Comparison of ENCODE assay signal across 26 mouse cellular contexts in genomic region chr1:54545200-54545599, GRCm38 (mm10). TPM values are rescaled to one million over a fixed set of nuclear protein-coding genes. Genes with fewer than 3 reads are reported as not detected.
DNase-seq lines count a peak whose midpoint lies in the region; ATAC-seq and TF ChIP-seq lines count a peak whose summit lies in the region.
"Had no signal": no experiment of that assay in that cellular context is flagged by ENCODE, and none has a peak within 500 bp of the region (broad histone marks: within the 10 kb centered on the region; RNA-seq: fewer than 3 reads in every experiment).

No protein-coding gene starts in this region.

- TF ChIP-seq CTCF in small intestine, adult 2 months (IDR thresholded peaks at IDR 0.05; ENCODE audit: extremely low read depth, insufficient read length, insufficient replicate concordance, low read depth, low read length), result no peak
- TF ChIP-seq CTCF in heart, adult 2 months (IDR thresholded peaks at IDR 0.05), result no peak

- H3K4me1 ChIP-seq in kidney, embryonic 14.5 days (ENCODE audit: control insufficient read depth, insufficient read depth, low read length), result no peaks in the 10 kb centered on the region
- no peaks in the 10 kb centered on the region for H3K4me1 ChIP-seq in kidney, embryonic 16.5 days (ENCODE audit: insufficient read depth, low read length)
- H3K4me1 ChIP-seq in small intestine, adult 2 months (ENCODE audit: control insufficient read depth, insufficient read depth, insufficient read length, low read length), result no peaks in the 10 kb centered on the region; the same call in 1 of the 2 replicates
- H3K4me1 ChIP-seq in heart, adult 2 months (ENCODE audit: control insufficient read depth, insufficient read depth, low read length), result no peaks in the 10 kb centered on the region
- H3K4me1 ChIP-seq: embryonic facial prominence, embryonic 10.5 days; embryonic facial prominence, embryonic 13.5 days; forebrain, embryonic 12.5 days; forebrain, embryonic 15.5 days; hindbrain, embryonic 12.5 days; hindbrain, embryonic 15.5 days had no signal

- peak; percentile 21 for DNase-seq in kidney, adult 18-20 months
- DNase-seq in kidney, adult 9 months, result peak; percentile 54
- DNase-seq in kidney, postnatal 36 days, result peak; percentile 27 to 32
- no peak for DNase-seq in heart, adult 2 months
- DNase-seq: adrenal gland, adult 2 months; adrenal gland, postnatal 14 days; cerebellum, adult 11 months; cerebellum, adult 2 months; cerebellum, adult 9-11 months; cerebellum, postnatal 25 days; embryo, embryonic 11 days; gastrocnemius, postnatal 10 days; gastrocnemius, postnatal 36 days had no signal

- ATAC-seq in kidney, embryonic 14.5 days (ENCODE audit: low FRiP score, low TSS enrichment), result no peak
- ATAC-seq in kidney, embryonic 16.5 days (ENCODE audit: low FRiP score, low TSS enrichment), result no peak
- ATAC-seq: CD4-positive, CD25-positive, alpha-beta regulatory T cell, adult 4 months; forebrain, embryonic 15.5 days had no signal

- no peak for TF ChIP-seq POLR2A in small intestine, adult 2 months (IDR thresholded peaks at IDR 0.05; ENCODE audit: low read depth, low read length)
- TF ChIP-seq POLR2A in heart, adult 2 months (IDR thresholded peaks at IDR 0.05; ENCODE audit: insufficient read depth, low read depth, low read length), result no peak

- no peaks in the 10 kb centered on the region for H3K9me3 ChIP-seq in kidney, embryonic 14.5 days (ENCODE audit: control insufficient read depth, low read length)
- H3K9me3 ChIP-seq in kidney, embryonic 16.5 days (ENCODE audit: low read length), result no peaks in the 10 kb centered on the region
- H3K9me3 ChIP-seq: embryonic facial prominence, embryonic 10.5 days; embryonic facial prominence, embryonic 13.5 days; forebrain, embryonic 12.5 days; forebrain, embryonic 15.5 days; hindbrain, embryonic 12.5 days; hindbrain, embryonic 15.5 days had no signal

- H3K9ac ChIP-seq in kidney, embryonic 14.5 days (ENCODE audit: low read depth, low read length), result no peak overlapping the region
- no peak overlapping the region for H3K9ac ChIP-seq in kidney, embryonic 16.5 days (replicated peaks; ENCODE audit: low read length)
- H3K9ac ChIP-seq in heart, adult 2 months (ENCODE audit: low read depth, low read length), result no peak overlapping the region
- H3K9ac ChIP-seq: embryonic facial prominence, embryonic 13.5 days; forebrain, embryonic 12.5 days; forebrain, embryonic 15.5 days; hindbrain, embryonic 12.5 days; hindbrain, embryonic 15.5 days had no signal

- intact Hi-C loops in heart, adult 2 months (cut with DNase I), result no loop called here

- no peaks in the 10 kb centered on the region for H3K79me2 ChIP-seq in heart, adult 2 months (replicated peaks; ENCODE audit: control insufficient read depth, insufficient read depth, low read length)

- no peak overlapping the region for H3K4me2 ChIP-seq in kidney, embryonic 14.5 days (replicated peaks; ENCODE audit: low read depth, low read length)
- no peak overlapping the region for H3K4me2 ChIP-seq in kidney, embryonic 16.5 days (replicated peaks; ENCODE audit: low read depth, low read length)
- H3K4me2 ChIP-seq: embryonic facial prominence, embryonic 13.5 days; forebrain, embryonic 12.5 days; forebrain, embryonic 15.5 days; heart, embryonic 11.5 days; hindbrain, embryonic 12.5 days; hindbrain, embryonic 15.5 days had no signal

- TF ChIP-seq EP300 in heart, adult 2 months (IDR thresholded peaks at IDR 0.05; ENCODE audit: insufficient read depth, low read depth, low read length), result no peak

- WGBS in kidney, embryonic 14.5 days, result 93% methylated on average over 9 of the region's 9 CpGs
- 88% methylated on average over 9 of the region's 9 CpGs for WGBS in kidney, embryonic 16.5 days
- WGBS in small intestine, adult 2 months, result 30% methylated on average over 9 of the region's 9 CpGs
- 93% methylated on average over 9 of the region's 9 CpGs for WGBS in heart, adult 2 months

- no peak overlapping the region for H3K4me3 ChIP-seq in kidney, embryonic 14.5 days (ENCODE audit: low read length)
- no peak overlapping the region for H3K4me3 ChIP-seq in kidney, embryonic 16.5 days (ENCODE audit: low read length)
- no peak overlapping the region for H3K4me3 ChIP-seq in small intestine, adult 2 months (ENCODE audit: low read depth, low read length)
- no peak overlapping the region for H3K4me3 ChIP-seq in heart, adult 2 months
- H3K4me3 ChIP-seq: embryonic facial prominence, embryonic 10.5 days; embryonic facial prominence, embryonic 13.5 days; erythroblast, embryonic 14.5 days; forebrain, embryonic 12.5 days; forebrain, embryonic 15.5 days; hindbrain, embryonic 12.5 days; hindbrain, embryonic 15.5 days had no signal

- H3K27me3 ChIP-seq in kidney, embryonic 14.5 days (ENCODE audit: control insufficient read depth, insufficient read depth, low read length), result no peaks in the 10 kb centered on the region
- H3K27me3 ChIP-seq in kidney, embryonic 16.5 days (ENCODE audit: insufficient read depth, low read length), result no peaks in the 10 kb centered on the region
- H3K27me3 ChIP-seq in small intestine, adult 2 months (ENCODE audit: control insufficient read depth, insufficient read depth, low read length), result no peaks in the 10 kb centered on the region
- H3K27me3 ChIP-seq in heart, adult 2 months (ENCODE audit: control insufficient read depth, insufficient read depth, low read length), result no peaks in the 10 kb centered on the region
- H3K27me3 ChIP-seq: embryonic facial prominence, embryonic 13.5 days; forebrain, embryonic 12.5 days; forebrain, embryonic 15.5 days; hindbrain, embryonic 12.5 days; hindbrain, embryonic 15.5 days had no signal

- H3K36me3 ChIP-seq in kidney, embryonic 14.5 days (ENCODE audit: control insufficient read depth, insufficient read depth, low read length), result no peaks in the 10 kb centered on the region; the same call in 1 of the 2 replicates
- peaks cover 8% of the 10 kb centered on the region for H3K36me3 ChIP-seq in kidney, embryonic 16.5 days (ENCODE audit: insufficient read depth, low read length)
- H3K36me3 ChIP-seq in small intestine, adult 2 months (ENCODE audit: control insufficient read depth, insufficient read depth, low read length), result peaks cover 17% of the 10 kb centered on the region
- no peaks in the 10 kb centered on the region for H3K36me3 ChIP-seq in heart, adult 2 months (ENCODE audit: control insufficient read depth, insufficient read depth, low read length)

- no peak overlapping the region for H3K27ac ChIP-seq in kidney, embryonic 14.5 days (ENCODE audit: low read depth, low read length)
- H3K27ac ChIP-seq in kidney, embryonic 16.5 days (ENCODE audit: low read length), result no peak overlapping the region
- peak overlapping the region; percentile 4; the same call in 1 of the 2 replicates for H3K27ac ChIP-seq in small intestine, adult 2 months (ENCODE audit: insufficient read depth, low read depth, low read length)
- H3K27ac ChIP-seq in heart, adult 2 months, result no peak overlapping the region
- H3K27ac ChIP-seq: embryonic facial prominence, embryonic 10.5 days; embryonic facial prominence, embryonic 13.5 days; forebrain, embryonic 12.5 days; forebrain, embryonic 15.5 days; hindbrain, embryonic 12.5 days; hindbrain, embryonic 15.5 days had no signal

RNA-seq across cellular contexts. Expression of gene Pgap1, which starts 12.3 kb away (rescaled TPM):
- 7.5 and 13.5 TPM in 2 replicates for polyA plus RNA-seq in kidney, embryonic 14.5 days (2014; fragmentation: Nextera tagmentation; extraction: Ambion mirVana)
- 7.4 and 8.2 TPM in 2 replicates for polyA plus RNA-seq in kidney, embryonic 16.5 days (2015; fragmentation: Nextera tagmentation; extraction: Ambion mirVana)
- polyA plus RNA-seq in small intestine, adult 2 months (2012; rRNA removed), result 0.51 and 0.61 TPM in 2 replicates
- total RNA-seq in heart, adult 2 months (2021), result 1 to 10 TPM; 3.6 to 3.8 TPM
- 0.72 and 1.3 TPM in 2 replicates for polyA plus RNA-seq in heart, adult 2 months (2012; rRNA removed)
- total RNA-seq: MEL had no signal
- polyA plus RNA-seq: erythroblast, embryonic 14.5 days had no signal

Comparison
In these comparisons a context has a peak if more than half of its experiments do, and no peak if none do; other contexts are left out.
1. DNase-seq: peak in kidney, adult 18-20 months (single experiment), kidney, adult 9 months (single experiment) and kidney, postnatal 36 days (2 of 2); none in heart, adult 2 months (0 of 2).